Mouse (Mus musculus) midbrain, embryonic 14.5 days (tissue): ENCODE measurements around the gene Dcx. TPM values are rescaled to one million over a fixed set of nuclear protein-coding genes. Genes with fewer than 3 reads are reported as not detected.

Experiments
- ATAC-seq: fragments of 200-750 bp; cut with Nextera tagmentation; 2 replicates; pipeline ENCODE4 v1.8.0; 2017; ENCODE audit warnings: moderate number of reproducible peaks, moderate library complexity; ENCODE audit not compliant: low FRiP score, low TSS enrichment
- DNase-seq: peaks from one replicate; pipeline ENCODE4 v3.0.0-alpha.2; 2015
- H3K27ac ChIP-seq: fragments of 300-500 bp; sonication (generic); replicated peaks from 2 replicates; pipeline ENCODE4 v1.5.1; 2014; ENCODE audit warnings: mild to moderate bottlenecking, low read depth, low read length, moderate library complexity
- H3K27me3 ChIP-seq: fragments of 300-500 bp; sonication (generic); 2 replicates; pipeline ENCODE4 v1.6.1; 2014; ENCODE audit warnings: low read length, control low read depth, mixed read lengths; ENCODE audit not compliant: control insufficient read depth, insufficient read depth
- H3K36me3 ChIP-seq: fragments of 300-500 bp; sonication (generic); 2 replicates; pipeline ENCODE4 v1.6.1; 2014; ENCODE audit warnings: low read length, control low read depth; ENCODE audit not compliant: control insufficient read depth, insufficient read depth
- H3K4me1 ChIP-seq: fragments of 300-500 bp; sonication (generic); 2 replicates; pipeline ENCODE4 v1.6.1; 2014; ENCODE audit warnings: mild to moderate bottlenecking, antibody characterized with exemption, low read length, control low read depth; ENCODE audit not compliant: control insufficient read depth, insufficient read depth
- H3K4me2 ChIP-seq: fragments of 300-500 bp; sonication (generic); 2 replicates; pipeline ENCODE4 v1.6.1; 2014; ENCODE audit warnings: mild to moderate bottlenecking, low read length, moderate library complexity
- H3K4me3 ChIP-seq: fragments of 300-500 bp; sonication (generic); replicated peaks from 2 replicates; pipeline ENCODE4 v1.5.1; 2014; ENCODE audit warnings: low read depth, low read length
- H3K9ac ChIP-seq: fragments of 300-500 bp; sonication (generic); replicated peaks from 2 replicates; pipeline ENCODE4 v1.6.1; 2014; ENCODE audit warnings: mild to moderate bottlenecking, low read length, moderate library complexity
- H3K9me3 ChIP-seq: fragments of 300-500 bp; sonication (generic); 2 replicates; pipeline ENCODE4 v1.6.1; 2016; ENCODE audit warnings: low read length, control low read depth, mixed read lengths; ENCODE audit not compliant: control insufficient read depth
- WGBS: fragments of 180-500 bp; shearing (Covaris S2); extraction: QIAGEN DNeasy Blood & Tissue Kit; methylation state at CpG from one replicate; pipeline ENCODE4 v1.1.7; 2014; 5-methylcytosine and 5-hydroxymethylcytosine counted together
- polyA plus RNA-seq: library from polyadenylated mRNA; unstranded; fragments of >200 nt; fragmentation: Nextera tagmentation; extraction: Ambion mirVana; gene quantifications from 2 replicates; pipeline ENCODE4 v1.2.1, GENCODE M21; 2014

The Dcx gene
- 226 and 377 TPM in 2 replicates for polyA plus RNA-seq

DNA sequence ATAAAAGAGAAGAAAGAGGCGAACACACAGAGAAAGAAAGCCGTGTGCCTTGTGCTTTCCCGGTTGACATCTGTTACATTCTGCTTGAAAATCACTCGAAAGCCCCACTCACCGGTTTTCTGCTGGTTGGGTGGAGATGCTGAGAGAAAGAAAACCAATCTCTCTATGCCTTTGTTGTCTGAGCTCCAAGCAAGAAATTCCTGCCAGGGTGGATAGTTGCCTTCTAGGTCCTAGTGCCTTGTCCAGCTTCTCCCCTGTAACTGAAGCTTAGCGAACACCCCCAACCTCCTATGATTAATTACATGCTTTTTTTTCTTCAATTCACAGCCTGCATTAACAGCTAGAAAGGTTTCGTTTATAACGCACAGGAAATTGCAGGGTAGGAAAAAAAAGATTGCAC is at the start of gene Dcx:
Dcx (minus strand) TSS at position 354 of the 400 bp plus-strand sequence.
- H3K9me3 ChIP-seq: no peaks in the 10 kb centered on the region
- H3K4me1 ChIP-seq: peaks cover 23% of the 10 kb centered on the region
- peak within 1 kb of the TSS; percentile 70 for H3K9ac ChIP-seq
- no peaks in the 10 kb centered on the region for H3K27me3 ChIP-seq
- DNase-seq: peak; percentile 76
- peak within 1 kb of the TSS; percentile 89 for H3K27ac ChIP-seq
- ATAC-seq: peak; percentile 70
- peak within 1 kb of the TSS; percentile 43 for H3K4me3 ChIP-seq
- WGBS: 28% methylated on average over 8 of the region's 8 CpGs
- 0 out of 2 replicates have a peak, but pooled peaks cover 2% of the 10 kb centered on the region for H3K36me3 ChIP-seq
- H3K4me2 ChIP-seq: peak within 1 kb of the TSS; percentile 61

DNA sequence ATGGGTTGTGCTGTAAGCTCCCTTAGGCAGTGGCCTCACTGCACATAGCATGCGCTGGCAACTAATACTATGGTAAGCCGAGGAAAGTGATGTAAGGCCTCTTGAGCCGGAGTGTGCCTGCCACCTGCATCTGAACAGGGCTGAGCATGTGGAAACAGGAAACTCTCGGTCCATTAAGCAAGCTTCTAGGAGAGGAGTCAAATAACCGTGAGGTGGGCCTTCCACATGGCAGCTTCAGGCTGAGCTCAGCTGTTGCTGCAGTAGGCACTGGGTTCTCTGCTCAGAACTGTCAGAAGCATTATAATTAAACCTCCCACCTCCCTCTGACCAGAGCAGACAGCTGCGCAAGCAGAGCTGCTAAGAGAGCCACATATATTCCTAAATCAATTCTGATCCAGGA is 33.1 kb upstream of the Dcx start:
- ATAC-seq: no peak
- no peaks in the 10 kb centered on the region for H3K36me3 ChIP-seq

DNA sequence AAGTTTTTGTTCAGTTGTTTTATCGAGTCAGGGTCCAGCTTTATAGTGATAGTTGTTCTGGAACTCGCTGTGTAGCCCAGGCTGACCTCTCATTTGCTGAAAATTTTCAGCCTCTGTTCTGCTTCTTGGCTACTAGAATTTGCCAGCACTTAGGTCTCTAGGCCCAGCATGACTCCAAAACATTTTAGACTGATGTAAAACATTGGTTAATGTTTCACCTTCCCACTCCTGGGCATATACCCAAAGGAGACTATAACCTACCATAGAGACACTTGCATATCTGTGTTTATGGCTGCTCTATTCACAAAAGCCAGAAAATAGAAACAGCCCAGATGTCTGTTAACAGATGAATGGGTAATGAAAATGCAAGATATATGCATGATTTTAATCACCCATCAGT is 560 bp upstream of the Dcx start:
- 0 out of 2 replicates have a peak, but pooled peaks cover 2% of the 10 kb centered on the region for H3K36me3 ChIP-seq
- H3K27ac ChIP-seq: no peak overlapping the region
- H3K9me3 ChIP-seq: no peaks in the 10 kb centered on the region
- 71% methylated on average over 2 of the region's 2 CpGs for WGBS
- DNase-seq (no peak), ATAC-seq (no peak)
- no peaks in the 10 kb centered on the region for H3K27me3 ChIP-seq
- H3K4me3 ChIP-seq: peak overlapping the region; percentile 43; the same call in 1 of the 2 replicates
- H3K9ac ChIP-seq: no peak overlapping the region; the same call in 1 of the 2 replicates
- peak overlapping the region; percentile 61 for H3K4me2 ChIP-seq
- peaks cover 20% of the 10 kb centered on the region for H3K4me1 ChIP-seq

More for the DNA sequence above, 33.1 kb upstream of the Dcx start:
- WGBS: 57% methylated on average over 6 of the region's 6 CpGs
- H3K27ac ChIP-seq: no peak overlapping the region
- H3K9ac ChIP-seq: no peak overlapping the region
- peak; percentile 7 for DNase-seq
- no peaks in the 10 kb centered on the region for H3K9me3 ChIP-seq
- H3K4me3 ChIP-seq: no peak overlapping the region
- H3K27me3 ChIP-seq: no peaks in the 10 kb centered on the region
- H3K4me1 ChIP-seq: no peaks in the 10 kb centered on the region
- no peak overlapping the region for H3K4me2 ChIP-seq

DNA sequence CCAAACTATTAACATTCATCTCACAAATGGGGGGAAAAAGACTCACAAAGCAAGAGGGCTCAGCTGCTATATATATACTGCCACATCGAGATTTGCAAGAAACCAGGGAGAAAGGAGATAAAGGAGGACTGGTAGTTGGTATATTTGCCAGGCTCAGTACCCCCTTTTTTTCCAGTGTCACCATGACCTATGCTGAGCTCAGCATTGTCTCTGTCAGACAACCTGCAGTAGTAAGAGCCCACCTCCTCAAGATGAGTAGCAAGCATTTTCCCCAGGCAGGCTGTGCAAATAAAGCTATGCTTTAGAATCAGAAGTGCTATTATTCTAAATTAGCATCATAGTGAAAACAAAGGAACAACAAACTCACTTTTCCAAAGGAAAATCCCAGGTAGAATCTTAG is 581 bp downstream of the Dcx start:
- peaks cover 26% of the 10 kb centered on the region for H3K4me1 ChIP-seq
- peak; percentile 55 for DNase-seq
- H3K4me2 ChIP-seq: peak overlapping the region; percentile 61
- H3K27ac ChIP-seq: peak overlapping the region; percentile 89
- H3K36me3 ChIP-seq: 0 out of 2 replicates have a peak, but pooled peaks cover 2% of the 10 kb centered on the region
- no peaks in the 10 kb centered on the region for H3K27me3 ChIP-seq
- ATAC-seq: 0 out of 2 replicates have a peak, but pooled peaks have one; percentile 48
- H3K4me3 ChIP-seq: peak overlapping the region; percentile 43
- WGBS: 27% methylated on average over 1 of the region's 1 CpGs
- H3K9ac ChIP-seq: peak overlapping the region; percentile 70
- no peaks in the 10 kb centered on the region for H3K9me3 ChIP-seq

DNA sequence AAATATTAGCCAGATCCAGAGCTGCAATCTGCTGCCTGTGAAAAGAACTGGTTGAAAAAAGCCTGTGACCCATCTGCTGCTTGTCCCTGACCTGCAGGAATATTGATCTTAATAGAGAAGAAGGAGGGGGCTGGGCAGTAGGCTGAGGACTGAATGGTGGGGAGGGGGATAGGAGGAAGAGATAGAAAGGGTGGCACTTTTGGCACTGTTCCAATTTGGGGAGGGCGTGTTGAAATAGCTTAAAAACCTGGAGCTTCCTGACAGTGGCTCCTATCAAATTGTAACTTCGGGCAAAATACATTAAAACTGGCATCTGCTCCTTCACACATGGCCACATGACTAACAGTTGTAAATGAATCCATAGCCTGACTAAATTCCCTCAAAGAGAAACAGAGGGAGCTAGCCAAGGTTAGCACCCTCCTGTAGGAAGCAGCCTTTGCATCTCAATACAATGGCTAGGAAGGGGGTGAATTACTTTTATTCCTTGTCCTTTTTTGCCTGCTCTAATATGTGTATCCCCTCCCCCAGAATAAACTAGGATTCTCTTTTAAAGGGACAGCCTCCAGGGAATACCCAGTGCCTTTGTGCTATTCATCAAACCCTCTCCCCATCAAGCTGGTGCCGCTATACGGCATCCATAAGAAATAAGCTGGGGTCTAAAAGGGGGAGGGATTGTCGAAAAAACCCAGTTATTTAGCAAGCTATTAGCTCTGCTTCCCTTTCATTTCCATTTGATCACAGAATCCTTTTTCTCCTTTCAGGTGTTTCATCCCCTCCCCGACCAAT is 1.5 kb downstream of the Dcx start:
- 33% methylated on average over 6 of the region's 6 CpGs for WGBS
- peak; percentile 74 for DNase-seq

DNA sequence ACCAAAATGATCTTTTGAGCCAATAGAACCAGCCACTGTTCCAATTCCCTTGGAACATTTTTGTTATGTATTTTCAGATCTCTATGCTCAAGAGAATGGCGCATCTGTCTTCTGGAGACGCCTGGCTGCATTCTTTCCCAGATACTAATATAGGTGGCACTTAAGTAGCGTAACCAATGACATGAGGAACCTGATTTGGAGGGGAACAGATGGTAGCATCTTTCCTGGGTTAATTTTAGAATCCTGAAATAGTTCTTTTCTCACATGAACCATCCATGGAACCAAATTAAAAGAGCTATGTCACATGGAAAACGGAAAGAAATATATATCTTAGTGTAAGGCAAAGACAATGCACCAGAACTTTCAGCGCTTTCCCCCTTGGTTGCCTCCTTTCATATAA is 11.0 kb downstream of the Dcx start:
- no peaks in the 10 kb centered on the region for H3K27me3 ChIP-seq
- H3K4me1 ChIP-seq: peaks cover 7% of the 10 kb centered on the region; the same call in 1 of the 2 replicates
- H3K4me3 ChIP-seq: no peak overlapping the region
- H3K27ac ChIP-seq: no peak overlapping the region
- peaks cover 37% of the 10 kb centered on the region for H3K36me3 ChIP-seq
- ATAC-seq: no peak
- no peak for DNase-seq
- 84% methylated on average over 5 of the region's 5 CpGs for WGBS
- no peaks in the 10 kb centered on the region for H3K9me3 ChIP-seq
- H3K9ac ChIP-seq: no peak overlapping the region
- no peak overlapping the region for H3K4me2 ChIP-seq

More for the DNA sequence above, 1.5 kb downstream of the Dcx start:
- peak overlapping the region; percentile 43 for H3K4me3 ChIP-seq
- no peaks in the 10 kb centered on the region for H3K27me3 ChIP-seq
- peak; percentile 86 for ATAC-seq
- peak overlapping the region; percentile 70 for H3K9ac ChIP-seq
- H3K4me1 ChIP-seq: peaks cover 31% of the 10 kb centered on the region
- peak overlapping the region; percentile 61 for H3K4me2 ChIP-seq
- 0 out of 2 replicates have a peak, but pooled peaks cover 6% of the 10 kb centered on the region for H3K36me3 ChIP-seq
- peak overlapping the region; percentile 89 for H3K27ac ChIP-seq
- no peaks in the 10 kb centered on the region for H3K9me3 ChIP-seq

DNA sequence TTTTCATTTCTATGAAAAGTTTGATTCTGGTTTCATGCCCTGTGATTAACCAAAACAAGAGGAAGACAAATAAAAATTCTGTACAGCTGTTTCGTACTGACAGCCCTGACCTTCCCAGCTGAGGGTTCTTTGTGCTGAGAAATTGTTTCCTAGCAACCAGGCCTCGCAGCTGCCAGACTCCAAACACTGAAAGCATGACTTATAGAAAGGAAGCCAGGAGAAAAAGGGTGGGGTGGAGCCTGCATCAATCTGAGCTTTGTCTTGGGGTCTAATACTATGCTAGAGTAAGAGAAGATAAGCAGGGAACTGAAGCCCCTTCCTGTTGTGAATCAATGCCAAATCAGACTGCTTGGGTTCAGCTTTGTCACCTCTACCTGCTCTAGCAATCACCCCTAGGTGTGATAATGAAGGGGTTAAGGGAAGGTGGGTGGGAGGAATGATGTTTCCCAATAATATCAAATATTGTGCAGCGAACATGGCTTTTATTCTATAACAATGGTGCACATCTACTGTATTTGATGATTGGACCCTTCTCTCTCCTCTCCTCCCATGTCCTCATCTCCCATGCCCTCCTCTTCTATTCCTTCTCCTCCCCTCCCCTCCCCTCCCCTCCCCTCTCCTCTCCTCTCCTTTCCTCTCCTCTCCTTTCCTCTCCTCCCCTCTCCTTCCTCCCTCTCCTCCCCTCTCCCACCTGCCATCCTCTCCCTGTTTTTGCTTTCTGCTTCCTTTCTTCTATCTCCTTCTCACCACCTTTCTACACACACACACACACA is 26.2 kb downstream of the Dcx start:
- Histone ChIP-seq H3K9ac (no peak overlapping the region), H3K27me3 (no peaks in the 10 kb centered on the region), H3K9me3 (no peaks in the 10 kb centered on the region), H3K4me3 (no peak overlapping the region), H3K4me2 (peak overlapping the region; percentile 27), H3K36me3 (no peaks in the 10 kb centered on the region), H3K27ac (peak overlapping the region; percentile 82), H3K4me1 (peaks cover 38% of the 10 kb centered on the region)
- ATAC-seq: peak; percentile 68
- WGBS: 11% methylated on average over 3 of the region's 3 CpGs
- DNase-seq: peak; percentile 76

DNA sequence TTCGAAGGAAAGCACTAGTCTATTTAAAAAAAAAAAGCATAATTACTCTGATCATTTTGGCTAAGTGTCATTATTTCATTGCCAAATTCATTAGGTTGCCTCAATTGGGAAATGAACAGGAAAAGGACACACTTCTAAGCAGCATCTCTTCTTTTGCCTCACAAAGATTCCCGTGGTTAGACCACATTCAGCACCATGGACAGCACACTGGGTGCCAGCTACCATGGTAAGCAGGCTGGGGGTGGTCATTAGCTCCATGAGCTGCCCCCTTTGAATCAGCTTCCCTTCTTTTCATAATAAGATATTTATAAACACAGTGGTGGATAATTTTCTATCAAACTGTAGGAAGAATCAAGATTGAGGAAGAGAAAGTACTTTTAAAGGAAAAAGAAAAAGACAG is 28.4 kb downstream of the Dcx start:
- H3K4me1 ChIP-seq: peaks cover 43% of the 10 kb centered on the region
- WGBS: 29% methylated on average over 2 of the region's 2 CpGs
- DNase-seq (peak; percentile 43), ATAC-seq (no peak)
- H3K4me2 ChIP-seq: no peak overlapping the region
- H3K27ac ChIP-seq: no peak overlapping the region; the same call in 1 of the 2 replicates
- H3K36me3 ChIP-seq: no peaks in the 10 kb centered on the region; the same call in 1 of the 2 replicates
- H3K27me3 ChIP-seq: no peaks in the 10 kb centered on the region
- no peak overlapping the region for H3K4me3 ChIP-seq
- H3K9me3 ChIP-seq: no peaks in the 10 kb centered on the region
- no peak overlapping the region; the same call in 1 of the 2 replicates for H3K9ac ChIP-seq
